Mouse (Mus musculus) urinary bladder, adult 18-20 months (tissue): ENCODE results near the gene Scn4a.
"Not testable (repeated sequence)": the region's sequence is repeated elsewhere in the genome, so short reads cannot be mapped to it uniquely, and the experiment has no call there.

Source experiments
- DNase-seq, 2 experiments: peaks; one replicate each; pipeline ENCODE4 v3.0.0; 2022; ENCODE audit warnings: low spot score in 2 of 2, mixed read lengths in 2 of 2

Gene Scn4a

GRCm38 (mm10) chr11:106353188-106353587 lies at the start of gene Scn4a:
TSS of gene Scn4a (minus strand) at chr11:106353288.
- DNase-seq, result no peak

DNA sequence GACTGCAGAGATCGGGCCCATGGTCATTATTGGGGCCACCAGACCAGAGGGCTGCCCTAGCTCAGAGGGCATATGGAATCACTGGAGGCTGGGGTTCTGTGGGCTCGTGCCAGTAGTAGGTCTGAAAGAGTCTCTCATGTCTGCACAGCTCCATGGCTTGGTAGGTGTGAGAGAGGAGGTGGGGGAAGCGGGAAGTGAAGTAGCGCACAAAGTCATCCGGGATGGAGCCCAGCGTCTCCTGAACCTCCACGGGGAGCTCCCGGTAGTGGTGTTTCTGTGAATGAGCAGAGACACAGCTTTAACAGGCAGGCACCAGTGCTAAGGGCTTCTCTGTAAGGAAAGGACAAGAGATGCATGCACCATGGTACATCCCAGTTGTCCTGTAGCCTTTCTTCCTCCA lies 45.4 kb upstream of the Scn4a start:
- DNase-seq, result no peak

DNA sequence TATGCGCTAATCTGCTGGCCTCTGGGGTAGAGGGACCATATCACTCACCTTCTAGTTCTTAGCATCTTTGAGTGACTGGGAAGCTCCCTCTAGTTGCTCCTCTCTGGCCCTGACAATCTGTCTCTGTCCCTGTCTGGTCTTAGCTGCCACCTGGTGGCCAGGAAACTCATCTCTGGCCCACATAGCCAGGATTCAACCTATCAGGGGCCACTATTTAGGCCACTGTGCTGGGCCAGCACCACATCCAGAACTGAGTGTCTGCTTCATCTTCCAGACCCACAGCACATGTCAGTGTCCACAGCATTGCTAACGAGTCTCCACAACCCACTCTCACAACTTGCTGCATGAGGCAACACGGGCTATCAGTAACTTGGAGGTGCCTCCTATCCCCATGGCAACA lies 44.6 kb upstream of the Scn4a start:
- no peak for DNase-seq

GRCm38 (mm10) chr11:106394055-106394454 lies 41.0 kb upstream of the Scn4a start:
- DNase-seq, result not testable (repeated sequence)

GRCm38 (mm10) chr11:106393331-106393616 lies 40.2 kb upstream of the Scn4a start:
- DNase-seq, result no peak

- DNase-seq, result no peak
Observed at GRCm38 (mm10) chr11:106392597-106393330, 39.7 kb upstream of the Scn4a start.

GRCm38 (mm10) chr11:106391546-106392188 lies 38.6 kb upstream of the Scn4a start:
- DNase-seq, result peak; percentile 34

DNA sequence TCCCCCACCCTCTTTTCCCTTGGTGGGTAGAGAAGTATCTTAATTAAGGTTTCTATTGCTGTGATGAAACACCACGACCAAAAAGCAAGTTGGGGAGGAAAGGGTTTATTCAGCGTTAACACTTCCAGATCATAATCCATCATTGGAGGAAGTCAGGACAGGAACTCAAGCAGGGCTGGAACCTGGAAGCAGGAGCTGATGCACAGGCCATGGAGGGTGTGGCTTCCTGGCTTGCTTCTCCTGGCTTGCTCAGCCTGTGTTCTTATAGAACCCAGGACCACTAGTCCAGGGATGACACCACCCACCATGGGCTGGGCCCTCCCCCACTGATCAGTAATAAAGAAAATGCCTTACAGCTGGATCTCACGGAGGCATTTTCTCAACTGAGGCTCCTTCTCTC lies 37.7 kb upstream of the Scn4a start:
- no peak for DNase-seq

DNA sequence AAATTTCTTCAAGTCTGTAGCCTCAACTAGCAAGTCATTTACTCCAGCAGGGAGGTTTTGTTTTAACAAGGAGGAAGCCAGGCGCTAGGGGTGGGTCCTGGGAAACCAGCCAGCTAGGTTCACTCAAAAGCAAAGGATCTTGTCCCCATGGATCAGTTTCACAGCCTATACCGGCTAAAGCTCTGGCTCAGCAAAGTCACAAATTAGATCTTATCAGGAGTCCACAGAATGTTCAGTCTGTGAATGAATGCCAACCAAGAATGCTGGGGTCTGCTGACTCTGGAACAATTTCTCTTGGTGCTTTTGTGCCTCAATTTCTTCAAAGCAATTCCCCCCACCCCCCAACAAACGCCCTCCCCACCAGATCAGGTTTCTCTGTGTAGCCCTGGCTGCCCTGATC lies 36.5 kb upstream of the Scn4a start:
- DNase-seq, result no peak

DNA sequence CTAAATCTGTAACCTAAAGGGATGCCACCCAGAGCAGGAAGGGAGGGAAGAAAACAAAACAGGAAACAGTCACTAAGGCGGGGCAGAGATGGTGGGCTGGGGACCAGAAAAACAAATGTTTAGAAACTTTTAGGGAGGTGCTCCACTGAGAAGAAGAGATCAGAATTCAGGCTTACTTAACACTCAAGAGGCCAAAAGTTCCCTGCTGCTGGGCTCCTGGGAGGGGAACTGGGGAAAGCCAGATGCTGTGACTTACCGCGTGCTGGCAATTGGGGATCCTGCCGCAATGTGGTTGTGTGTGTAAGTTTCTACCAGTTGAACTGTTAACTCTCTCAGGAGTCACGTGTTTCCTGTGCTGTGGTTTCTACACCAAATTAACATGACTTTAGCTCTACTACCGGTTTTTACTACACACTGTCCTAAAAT lies 34.7 kb upstream of the Scn4a start, which contains the start of gene Icam2:
Gene Icam2, minus strand, starts transcription at position 285 of the 426 bp plus-strand sequence.
- no peak for DNase-seq

DNA sequence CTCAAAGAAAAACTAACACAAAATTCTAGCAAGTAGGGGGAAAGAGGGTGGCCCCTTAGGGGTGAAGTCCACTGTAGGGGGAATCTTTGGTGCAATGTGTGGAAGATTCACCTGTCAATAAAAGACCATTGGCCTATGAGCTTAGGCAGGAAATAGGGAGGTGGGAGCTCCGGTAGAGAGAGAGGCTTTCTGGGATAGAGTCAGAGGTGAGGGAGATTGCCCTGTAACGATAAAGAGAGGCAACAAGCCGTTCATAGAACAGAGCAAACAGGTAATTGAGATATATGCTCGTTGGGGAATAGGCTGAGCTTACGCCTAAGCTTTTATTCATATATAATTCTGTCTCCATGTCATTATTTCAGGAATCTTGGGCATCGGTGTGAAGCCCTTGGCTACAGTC lies 33.9 kb upstream of the Scn4a start:
- DNase-seq, result no peak

- no peak for DNase-seq
Observed at GRCm38 (mm10) chr11:106386409-106386808, 33.3 kb upstream of the Scn4a start.

- DNase-seq, result no peak
Observed at GRCm38 (mm10) chr11:106383051-106383790, 30.1 kb upstream of the Scn4a start.

DNA sequence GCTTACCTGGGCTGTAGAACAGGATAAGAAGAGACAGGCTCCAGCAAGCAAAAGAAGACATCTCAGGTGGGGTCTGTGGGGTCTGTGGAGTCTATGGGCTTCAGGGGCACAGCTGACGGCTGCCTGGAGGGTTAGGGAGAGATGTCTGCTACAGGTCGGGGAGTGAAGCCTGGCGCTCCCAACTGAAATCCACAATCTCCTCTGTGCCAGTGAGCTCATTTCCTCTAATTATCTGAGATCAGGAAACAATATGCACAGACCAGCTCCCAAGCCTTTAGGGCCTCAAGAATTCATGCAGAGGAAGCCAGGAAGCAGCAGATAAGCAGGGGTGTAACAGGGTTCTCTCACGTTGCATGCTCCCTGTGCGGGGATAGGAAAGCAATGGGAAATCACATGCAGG lies 29.3 kb upstream of the Scn4a start:
- DNase-seq, result no peak

DNA sequence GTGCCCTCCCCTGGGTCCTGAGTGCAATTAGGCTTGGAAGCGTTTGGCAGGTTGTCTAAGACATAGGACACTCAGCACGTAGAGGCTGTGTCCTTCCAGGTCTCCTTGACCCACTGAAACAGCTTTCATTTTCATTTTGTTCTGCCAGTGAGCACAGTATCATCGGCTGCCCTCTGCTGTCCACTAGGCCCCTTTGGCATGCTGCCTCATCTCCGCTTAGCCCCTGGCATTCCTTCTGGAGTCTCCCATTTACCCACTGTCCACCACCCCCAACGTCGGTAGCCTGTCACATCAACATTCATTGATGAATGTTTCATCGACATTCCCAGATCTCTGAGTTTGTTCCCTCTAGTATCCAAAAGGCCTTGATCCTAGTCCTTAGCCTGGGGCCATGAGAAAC lies 28.8 kb upstream of the Scn4a start:
- no peak for DNase-seq

- no peak for DNase-seq
Observed at GRCm38 (mm10) chr11:106381011-106381410, 27.9 kb upstream of the Scn4a start.

- DNase-seq, result no peak
Observed at GRCm38 (mm10) chr11:106374979-106375378, 21.9 kb upstream of the Scn4a start.

GRCm38 (mm10) chr11:106374559-106374958 lies 21.5 kb upstream of the Scn4a start:
- DNase-seq, result peak; percentile 22 to 23

GRCm38 (mm10) chr11:106373998-106374397 lies 20.9 kb upstream of the Scn4a start:
- no peak for DNase-seq

GRCm38 (mm10) chr11:106366316-106366715 lies 13.2 kb upstream of the Scn4a start:
- DNase-seq, result peak; percentile 24 to 60

- no peak for DNase-seq
Observed at GRCm38 (mm10) chr11:106365366-106365765, 12.3 kb upstream of the Scn4a start, which contains the start of gene Prr29. TSS of gene Prr29 (plus strand) at chr11:106365472.

DNA sequence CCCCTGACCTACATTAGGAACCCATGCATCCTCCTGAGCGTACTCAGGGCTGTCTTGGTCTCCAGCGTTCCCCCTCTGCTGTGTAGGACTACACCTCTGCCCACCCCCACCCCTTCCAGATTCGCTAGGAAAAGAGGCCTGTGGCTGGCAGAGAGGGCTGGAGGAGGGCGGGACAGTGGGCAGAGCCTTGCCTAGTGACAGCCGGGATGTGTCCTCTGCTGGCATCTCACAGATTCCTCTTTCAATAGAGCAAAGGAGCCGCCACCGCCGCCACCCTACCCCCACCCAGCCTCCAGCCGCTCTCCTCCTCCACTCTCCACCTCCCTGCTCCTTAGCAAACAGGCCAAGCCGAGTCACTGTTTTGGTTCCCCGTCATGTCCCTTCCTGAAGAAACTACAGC lies 11.6 kb upstream of the Scn4a start:
- no peak for DNase-seq

- DNase-seq, result no peak
Observed at GRCm38 (mm10) chr11:106359350-106359749, 6.3 kb upstream of the Scn4a start.
